Mouse (Mus musculus): ENCODE data around the gene Popdc3. TPM values are rescaled to one million over a fixed set of nuclear protein-coding genes. Genes with fewer than 3 reads are reported as not detected.

Popdc3 gene
- polyA plus RNA-seq, 1 experiment from 2014 or later: 1.9 TPM

DNA sequence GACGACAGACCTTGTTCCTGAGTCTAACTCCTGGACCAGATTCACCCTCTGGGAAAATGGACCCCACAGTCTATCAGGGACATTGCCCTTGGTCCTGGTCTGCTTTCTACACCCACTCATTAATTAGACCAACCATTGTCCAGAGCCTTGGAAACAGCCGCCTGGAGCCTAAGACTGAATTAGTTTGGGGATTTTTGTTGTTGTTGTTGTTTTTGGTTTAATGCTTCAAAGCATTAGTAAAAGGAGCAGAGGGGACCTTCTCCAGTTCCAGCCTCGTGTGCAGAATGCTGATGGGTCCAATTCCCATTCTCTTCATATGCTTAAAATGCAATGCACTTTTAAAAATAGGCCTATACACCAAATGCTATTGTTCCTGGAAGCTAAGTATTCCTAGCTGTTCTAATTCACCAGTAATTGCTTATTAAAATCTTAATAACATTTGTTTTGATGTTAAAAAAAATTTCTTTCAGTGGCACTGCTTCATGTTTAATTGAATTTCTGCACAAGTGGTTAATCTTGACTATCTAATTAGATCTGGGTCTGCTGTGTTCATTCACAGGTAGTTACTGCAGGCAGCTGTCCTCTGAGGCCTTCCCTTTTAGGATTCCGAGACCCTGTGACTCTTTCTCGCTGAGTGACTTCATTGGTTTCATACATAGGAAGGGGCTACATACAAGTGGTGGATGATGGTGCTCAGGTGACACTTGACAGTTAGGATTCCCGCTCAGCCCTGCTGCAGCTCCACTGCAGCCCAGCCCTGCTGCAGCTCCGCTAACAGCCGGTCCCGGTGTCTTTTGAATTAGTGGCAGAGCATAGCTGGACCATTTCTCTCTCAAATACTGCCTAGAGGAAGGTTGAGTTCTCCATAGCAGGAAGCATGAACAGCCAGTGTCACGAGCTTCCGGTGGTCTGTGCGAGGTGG lies 25.9 kb upstream of the Popdc3 start:
- WGBS: 87% methylated on average over 12 of the region's 12 CpGs
- Histone ChIP-seq H3K36me3 (peaks cover 31% of the 10 kb centered on the region), H3K9ac (no peak overlapping the region)

DNA sequence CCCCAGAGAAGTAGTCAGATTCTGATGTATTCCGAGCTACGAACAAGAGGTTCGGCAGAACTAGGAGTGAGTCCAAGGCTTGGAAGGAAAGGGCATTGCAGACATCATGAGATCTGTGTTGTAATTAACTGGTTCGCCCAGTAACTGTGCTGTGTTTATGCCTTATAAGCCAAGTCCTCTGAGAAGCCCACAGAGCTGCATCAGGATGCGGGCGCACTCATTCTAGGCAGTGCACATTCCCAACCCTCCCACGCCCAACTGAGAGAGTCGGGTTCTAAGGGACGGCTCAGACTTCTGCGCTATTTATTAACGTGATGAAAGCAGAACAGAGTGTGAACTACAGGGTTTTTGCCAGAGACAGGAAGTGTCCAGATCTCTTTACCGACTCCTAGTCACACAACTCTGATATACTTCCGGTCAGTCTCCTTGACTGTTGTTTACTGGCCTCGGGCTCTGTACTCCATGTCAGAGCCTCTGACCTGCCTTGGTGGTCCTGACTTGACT lies 23.3 kb upstream of the Popdc3 start:
- Histone ChIP-seq H3K4me1 (no peaks in the 10 kb centered on the region), H3K4me3 (replicated peaks) (no peak overlapping the region), H3K27ac (no peak overlapping the region), H3K9me3 (no peaks in the 10 kb centered on the region), H3K9ac (no peak overlapping the region), H3K27me3 (replicated peaks) (no peaks in the 10 kb centered on the region), H3K36me3 (peaks cover 44% of the 10 kb centered on the region), H3K4me2 (no peak overlapping the region)
- 91% methylated on average over 14 of the region's 14 CpGs for WGBS
- ATAC-seq (ENCODE audit: insufficient read depth, low FRiP score, low read depth): no peak

More for the DNA sequence above, 25.9 kb upstream of the Popdc3 start:
- Histone ChIP-seq H3K4me1 (no peaks in the 10 kb centered on the region), H3K4me3 (replicated peaks) (no peak overlapping the region), H3K27ac (no peak overlapping the region), H3K4me2 (no peak overlapping the region), H3K27me3 (replicated peaks) (no peaks in the 10 kb centered on the region), H3K9me3 (no peaks in the 10 kb centered on the region)
- ATAC-seq (ENCODE audit: insufficient read depth, low FRiP score, low read depth): no peak

DNA sequence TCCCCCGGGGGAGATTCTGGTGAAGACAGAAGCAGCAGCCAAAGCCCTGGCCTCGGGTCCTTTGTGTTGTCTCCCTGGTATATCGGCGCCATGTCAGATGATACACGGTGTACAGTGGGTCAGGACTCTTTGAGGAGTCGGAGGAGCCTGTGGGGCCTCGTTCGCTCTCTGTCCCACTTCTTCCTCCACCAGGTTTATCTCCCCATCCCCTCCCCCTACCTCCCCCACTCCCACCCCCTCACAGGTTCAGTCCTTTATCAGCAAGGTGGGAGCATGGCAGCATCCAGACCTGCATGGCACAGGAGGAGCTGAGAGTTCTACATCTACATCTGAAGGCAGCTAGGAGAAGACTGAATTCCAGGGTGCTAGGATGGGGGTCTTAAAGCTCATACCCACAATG lies 12.0 kb upstream of the Popdc3 start:
- no peaks in the 10 kb centered on the region for H3K36me3 ChIP-seq
- H3K4me1 ChIP-seq: no peaks in the 10 kb centered on the region
- no peak overlapping the region for H3K4me2 ChIP-seq
- H3K9me3 ChIP-seq: no peaks in the 10 kb centered on the region
- H3K27me3 ChIP-seq (replicated peaks): no peaks in the 10 kb centered on the region
- H3K9ac ChIP-seq: no peak overlapping the region
- H3K4me3 ChIP-seq (replicated peaks): no peak overlapping the region
- H3K27ac ChIP-seq: no peak overlapping the region
- 88% methylated on average over 8 of the region's 8 CpGs for WGBS
- ATAC-seq (ENCODE audit: insufficient read depth, low FRiP score, low read depth): no peak

DNA sequence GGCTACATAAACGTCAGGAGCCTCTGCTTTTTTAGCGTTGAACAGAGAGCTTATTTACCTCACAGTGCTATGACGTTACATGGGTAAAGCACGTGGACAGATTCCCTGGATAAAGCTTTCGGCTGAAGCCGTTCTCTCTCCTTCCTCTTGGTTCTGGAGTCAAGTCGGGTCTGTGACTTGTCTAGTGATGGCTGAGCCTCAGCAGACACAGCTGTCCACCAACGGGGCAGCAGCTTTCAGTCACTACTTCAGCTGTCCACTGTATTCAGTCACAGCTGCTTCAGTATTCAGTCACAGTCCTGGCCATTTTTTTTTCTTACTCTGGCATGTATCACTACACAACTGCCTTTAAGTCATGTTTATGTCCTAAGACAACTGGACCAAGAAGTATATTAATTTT lies 4.0 kb upstream of the Popdc3 start:
- Histone ChIP-seq H3K4me3 (replicated peaks) (no peak overlapping the region), H3K27me3 (replicated peaks) (no peaks in the 10 kb centered on the region), H3K9me3 (no peaks in the 10 kb centered on the region), H3K4me2 (no peak overlapping the region), H3K9ac (no peak overlapping the region), H3K27ac (no peak overlapping the region), H3K4me1 (no peaks in the 10 kb centered on the region), H3K36me3 (no peaks in the 10 kb centered on the region)
- no peak for ATAC-seq (ENCODE audit: insufficient read depth, low FRiP score, low read depth)
- WGBS: 70% methylated on average over 8 of the region's 8 CpGs

DNA sequence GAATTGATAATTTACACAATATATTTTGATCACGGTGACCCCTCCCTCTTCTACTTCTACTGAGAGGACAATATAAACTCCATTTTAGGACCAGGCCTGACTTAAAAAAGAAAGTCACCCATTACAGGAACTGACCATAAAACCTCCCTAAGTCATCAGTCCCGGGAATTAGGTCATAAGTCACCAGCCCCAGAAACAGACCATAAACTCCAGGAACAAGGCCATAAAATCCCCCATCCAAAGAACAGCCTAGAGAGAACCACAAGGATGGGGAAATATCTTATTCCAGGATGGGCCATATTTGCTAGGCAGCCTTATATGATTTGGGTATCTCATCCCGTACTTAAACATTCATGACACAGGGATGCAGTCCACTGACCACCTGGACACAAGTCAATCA lies 3.6 kb upstream of the Popdc3 start:
- Histone ChIP-seq H3K4me3 (replicated peaks) (no peak overlapping the region), H3K4me2 (no peak overlapping the region), H3K9me3 (no peaks in the 10 kb centered on the region), H3K36me3 (no peaks in the 10 kb centered on the region), H3K9ac (no peak overlapping the region), H3K27me3 (replicated peaks) (no peaks in the 10 kb centered on the region), H3K27ac (no peak overlapping the region), H3K4me1 (no peaks in the 10 kb centered on the region)
- WGBS: 84% methylated on average over 3 of the region's 3 CpGs
- ATAC-seq (ENCODE audit: insufficient read depth, low FRiP score, low read depth): no peak

DNA sequence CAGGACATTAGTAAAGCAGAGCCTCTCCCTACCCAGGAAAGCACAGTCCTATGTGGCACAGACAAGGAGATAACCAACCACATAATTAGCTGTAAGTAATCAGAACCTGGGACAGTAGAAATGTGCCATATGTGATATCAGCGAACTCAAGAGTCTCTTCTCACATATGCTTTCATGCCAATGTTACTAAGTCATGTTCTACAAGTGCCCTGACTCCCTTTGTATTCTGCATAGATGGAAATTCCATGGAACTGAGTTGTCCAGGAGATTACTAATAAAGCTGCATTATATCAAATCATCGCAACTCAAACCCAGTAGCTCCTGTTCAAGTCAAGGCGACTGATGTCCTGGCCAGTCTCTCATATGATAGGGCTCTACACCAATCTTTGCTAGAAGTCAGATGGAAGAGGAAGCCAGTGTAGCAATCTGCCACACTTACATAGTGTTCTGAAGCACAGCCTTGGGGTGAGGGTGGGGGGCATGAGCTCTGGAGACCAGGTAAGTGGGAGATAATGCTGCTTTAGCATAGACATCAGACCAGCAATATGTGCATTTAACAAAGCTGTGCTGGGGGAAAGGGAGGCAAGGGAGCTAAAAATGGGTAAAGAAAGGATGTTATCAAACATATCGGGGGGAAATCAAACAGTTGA lies 2.9 kb downstream of the Popdc3 start:
- no peak overlapping the region for H3K4me2 ChIP-seq
- H3K27me3 ChIP-seq (replicated peaks): no peaks in the 10 kb centered on the region
- H3K9ac ChIP-seq: no peak overlapping the region
- WGBS: 86% methylated on average over 4 of the region's 4 CpGs
- H3K9me3 ChIP-seq: no peaks in the 10 kb centered on the region
- no peak for ATAC-seq (ENCODE audit: insufficient read depth, low FRiP score, low read depth)
- H3K4me1 ChIP-seq: no peaks in the 10 kb centered on the region
- H3K27ac ChIP-seq: no peak overlapping the region
- H3K36me3 ChIP-seq: no peaks in the 10 kb centered on the region
- no peak overlapping the region for H3K4me3 ChIP-seq (replicated peaks)

DNA sequence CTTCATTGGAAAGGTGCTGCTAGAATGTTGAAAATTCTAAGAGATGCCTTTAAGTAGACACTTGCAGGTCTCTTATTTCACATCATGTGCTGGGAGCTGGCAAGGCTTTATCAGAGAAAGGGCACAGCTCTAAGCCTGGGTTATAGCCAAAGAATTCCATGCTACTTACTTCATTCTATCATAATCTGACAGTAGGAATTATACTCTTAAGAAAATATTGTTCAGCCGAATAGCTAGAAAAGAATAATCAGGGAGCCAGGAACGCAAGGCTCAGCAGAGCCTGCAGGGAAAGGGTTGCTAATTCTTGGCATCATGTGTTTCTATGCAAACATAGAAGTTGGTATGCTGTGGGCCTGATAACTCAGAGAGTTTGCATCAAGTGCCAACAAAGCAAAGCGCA lies 3.4 kb downstream of the Popdc3 start:
- no peaks in the 10 kb centered on the region for H3K36me3 ChIP-seq
- no peak overlapping the region for H3K4me3 ChIP-seq (replicated peaks)
- WGBS: 63% methylated on average over 3 of the region's 3 CpGs
- no peaks in the 10 kb centered on the region for H3K4me1 ChIP-seq
- no peak overlapping the region for H3K27ac ChIP-seq
- H3K4me2 ChIP-seq: no peak overlapping the region
- no peak overlapping the region for H3K9ac ChIP-seq
- no peaks in the 10 kb centered on the region for H3K9me3 ChIP-seq
- ATAC-seq (ENCODE audit: insufficient read depth, low FRiP score, low read depth): no peak
- H3K27me3 ChIP-seq (replicated peaks): no peaks in the 10 kb centered on the region

DNA sequence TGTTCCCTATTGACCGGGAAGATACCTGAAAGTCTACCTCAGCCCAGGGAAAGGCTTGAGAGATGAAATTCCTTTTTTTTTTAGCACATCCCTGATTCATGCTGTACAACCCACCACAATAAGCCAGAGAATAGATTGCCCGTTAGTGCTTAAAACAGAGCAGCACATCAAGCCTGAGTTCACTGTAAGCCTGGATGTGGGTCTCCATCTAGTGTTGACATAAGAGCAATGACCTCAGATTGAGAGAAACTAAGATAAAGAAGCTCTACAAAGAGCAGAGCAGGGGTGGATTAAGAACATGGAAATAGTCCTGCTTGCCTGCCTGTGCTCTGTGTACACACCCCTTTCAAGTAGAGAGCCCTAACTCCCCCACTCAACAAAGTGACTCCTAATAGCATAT lies 7.6 kb downstream of the Popdc3 start:
- Histone ChIP-seq H3K4me3 (replicated peaks) (no peak overlapping the region), H3K9me3 (no peaks in the 10 kb centered on the region), H3K27me3 (replicated peaks) (no peaks in the 10 kb centered on the region), H3K36me3 (no peaks in the 10 kb centered on the region), H3K4me2 (no peak overlapping the region), H3K9ac (no peak overlapping the region), H3K27ac (no peak overlapping the region), H3K4me1 (no peaks in the 10 kb centered on the region)
- 89% methylated on average over 2 of the region's 2 CpGs for WGBS
- ATAC-seq (ENCODE audit: insufficient read depth, low FRiP score, low read depth): no peak

DNA sequence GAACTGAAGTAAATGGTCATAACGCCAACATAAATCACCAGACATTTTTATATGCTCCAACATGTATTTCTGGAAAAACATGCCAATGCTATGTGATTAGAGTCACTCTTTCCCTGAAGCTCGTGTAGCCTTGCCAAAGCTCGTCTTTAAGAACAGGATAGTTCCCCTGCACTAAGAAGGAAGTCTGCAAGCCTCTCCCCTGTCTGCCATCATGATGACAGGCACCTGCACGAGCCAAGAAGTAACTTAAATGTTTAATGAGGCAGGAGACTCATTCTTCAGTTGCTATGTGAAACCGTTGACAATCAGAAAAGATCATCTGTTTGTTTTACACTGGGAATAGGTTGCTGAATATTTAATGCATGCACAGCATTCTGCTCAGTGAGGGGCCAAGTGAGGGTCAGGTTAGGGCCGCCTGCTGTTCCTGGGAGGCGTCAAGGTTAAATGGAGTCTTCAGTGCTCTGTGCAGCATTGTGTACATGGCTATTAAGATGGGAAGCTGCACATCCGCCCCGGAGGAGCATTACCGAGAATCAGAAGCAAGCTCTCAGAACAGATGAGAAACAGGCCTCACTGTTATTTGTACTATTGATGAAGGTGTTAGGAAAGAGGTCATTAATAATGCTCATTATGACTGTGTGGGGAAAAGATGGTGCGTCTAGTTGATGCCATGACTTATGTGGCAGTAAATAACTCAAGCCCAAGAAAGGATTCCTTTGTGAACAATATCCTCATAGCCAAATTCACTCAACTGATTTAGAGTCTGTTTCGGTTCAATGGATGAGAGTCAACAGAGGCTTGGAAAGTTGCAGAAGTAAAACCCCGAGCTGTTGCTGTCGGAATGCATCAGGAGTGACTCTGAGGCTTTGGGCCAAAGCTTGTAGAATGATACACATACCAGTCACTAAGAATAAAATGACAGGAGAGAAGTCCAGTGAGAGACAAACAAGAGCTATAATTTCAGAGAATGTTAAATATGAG lies 15.7 kb downstream of the Popdc3 start:
- Histone ChIP-seq H3K27ac (no peak overlapping the region), H3K4me3 (replicated peaks) (no peak overlapping the region), H3K4me1 (no peaks in the 10 kb centered on the region), H3K36me3 (no peaks in the 10 kb centered on the region), H3K4me2 (no peak overlapping the region), H3K9me3 (no peaks in the 10 kb centered on the region), H3K9ac (no peak overlapping the region), H3K27me3 (replicated peaks) (no peaks in the 10 kb centered on the region)
- ATAC-seq (ENCODE audit: insufficient read depth, low FRiP score, low read depth): no peak
- WGBS: 46% methylated on average over 14 of the region's 14 CpGs

DNA sequence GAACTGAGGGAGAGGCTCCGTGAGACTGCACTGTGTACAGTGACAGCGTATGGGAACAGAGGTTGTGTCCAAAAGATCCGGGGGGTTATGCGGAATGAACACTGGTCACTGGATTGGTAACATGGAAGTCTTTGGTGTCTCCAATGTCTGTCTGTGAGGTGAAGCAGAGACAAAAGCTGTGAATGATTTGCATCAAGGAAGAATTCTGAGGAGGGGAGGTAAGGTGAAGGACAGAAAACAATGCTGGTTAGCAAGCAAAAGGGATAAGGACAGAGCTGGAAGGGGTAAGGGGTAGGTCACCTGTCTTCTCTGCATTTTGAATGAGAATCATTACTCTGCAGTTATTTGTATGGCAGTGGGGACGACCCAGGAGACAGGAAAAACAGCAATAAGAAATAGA lies 16.6 kb downstream of the Popdc3 start:
- Histone ChIP-seq H3K27ac (no peak overlapping the region), H3K27me3 (replicated peaks) (no peaks in the 10 kb centered on the region), H3K9ac (no peak overlapping the region), H3K4me1 (no peaks in the 10 kb centered on the region), H3K4me2 (no peak overlapping the region), H3K4me3 (replicated peaks) (no peak overlapping the region), H3K36me3 (no peaks in the 10 kb centered on the region), H3K9me3 (no peaks in the 10 kb centered on the region)
- WGBS: 74% methylated on average over 5 of the region's 5 CpGs
- ATAC-seq (ENCODE audit: insufficient read depth, low FRiP score, low read depth): no peak

DNA sequence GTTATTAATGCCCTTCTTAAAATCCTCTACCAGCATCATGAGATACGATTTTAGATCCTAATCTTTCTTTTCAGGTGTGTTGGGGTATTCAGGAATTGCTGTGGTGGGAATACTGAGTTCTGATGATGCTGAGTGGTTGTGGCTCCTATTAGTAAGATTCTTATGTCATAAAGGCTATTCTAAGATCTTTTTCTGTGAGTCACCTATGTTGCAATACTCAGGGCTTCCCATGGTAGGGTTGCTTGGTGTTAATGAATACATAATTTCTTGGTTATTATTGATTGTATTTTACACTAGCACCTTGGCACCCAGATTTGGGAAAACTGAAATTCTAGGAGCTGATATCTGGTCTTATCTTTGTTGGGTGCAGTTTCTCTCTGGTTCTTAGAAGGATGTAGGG lies 26.7 kb downstream of the Popdc3 start:
- Histone ChIP-seq H3K27ac (no peak overlapping the region), H3K36me3 (no peaks in the 10 kb centered on the region)
- ATAC-seq (ENCODE audit: insufficient read depth, low FRiP score, low read depth): no peak

More for the DNA sequence above, 26.7 kb downstream of the Popdc3 start:
- Histone ChIP-seq H3K4me2 (no peak overlapping the region), H3K4me1 (no peaks in the 10 kb centered on the region), H3K9ac (no peak overlapping the region), H3K27me3 (replicated peaks) (no peaks in the 10 kb centered on the region), H3K9me3 (no peaks in the 10 kb centered on the region), H3K4me3 (replicated peaks) (no peak overlapping the region)
- WGBS: 48% methylated on average over 1 of the region's 1 CpGs

Data from stomach, embryonic 15.5 days (tissue).